Mouse (Mus musculus): ENCODE results near the gene Rfx3. TPM values are rescaled to one million over a fixed set of nuclear protein-coding genes. Genes with fewer than 3 reads are reported as not detected.

The Rfx3 gene
- total RNA-seq, 2 experiments from 2014 or later = 5.5 to 5.9 TPM

DNA sequence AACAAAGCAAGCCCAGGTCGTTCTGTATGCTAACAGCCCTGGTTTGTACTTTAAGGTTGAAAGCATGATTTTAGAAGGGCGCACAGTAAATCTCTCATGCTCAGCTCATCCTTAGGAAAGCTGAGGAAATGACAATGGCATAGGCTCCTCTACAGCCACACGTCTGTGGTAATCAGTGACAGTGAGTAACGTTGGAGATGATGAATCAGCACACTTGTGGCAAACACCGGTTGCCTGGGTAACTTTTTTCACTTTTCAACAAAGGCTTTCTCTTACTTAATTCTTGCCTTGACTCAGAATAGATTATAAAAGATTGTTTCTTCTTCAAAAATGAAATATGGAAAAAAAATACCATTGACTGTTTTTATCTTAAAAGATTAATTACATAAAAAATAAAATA, 104.0 kb downstream of the Rfx3 start:
- DNase-seq = no peak
- intact Hi-C loops (cut with DNase I) = no loop called here

DNA sequence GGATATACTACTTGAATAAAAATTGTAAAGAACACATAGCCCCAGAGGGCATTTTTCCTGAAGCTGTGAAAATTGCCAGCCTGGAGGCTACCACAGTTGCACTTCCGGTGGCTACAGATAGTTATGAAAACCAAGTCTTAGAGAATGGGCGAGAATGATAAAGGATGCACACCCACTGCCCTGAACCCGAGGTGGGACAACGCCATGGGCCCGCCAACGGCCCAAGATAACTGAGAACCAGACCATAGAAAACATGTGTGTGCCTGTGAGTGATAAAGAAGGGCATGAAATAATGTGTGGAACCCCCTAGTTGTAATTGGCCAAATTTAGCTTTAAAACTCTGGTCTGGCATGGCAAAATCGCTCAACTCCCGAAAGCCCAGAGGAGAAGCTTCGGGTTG, 105.0 kb downstream of the Rfx3 start:
- intact Hi-C loops (cut with DNase I) = no loop called here
- no peak for DNase-seq

DNA sequence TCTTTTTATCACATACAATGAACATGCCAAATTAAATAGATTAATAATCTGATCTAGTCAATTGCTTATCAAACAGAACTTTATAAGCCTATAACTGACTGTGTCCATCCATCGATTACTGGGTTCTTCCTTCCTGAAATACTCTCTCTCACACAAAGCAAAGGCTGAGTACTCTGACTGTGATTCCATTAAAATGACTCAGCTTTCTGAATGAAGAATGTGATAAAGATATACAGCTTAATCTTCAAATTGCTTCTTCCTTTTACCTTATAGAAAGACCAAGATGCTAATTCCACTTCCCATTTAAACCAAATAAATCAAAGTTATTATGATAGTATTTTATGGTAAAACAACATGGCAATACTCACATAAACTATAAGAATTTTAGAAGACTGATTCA, 105.8 kb downstream of the Rfx3 start:
- intact Hi-C loops (cut with DNase I) = no loop called here
- no peak for DNase-seq

DNA sequence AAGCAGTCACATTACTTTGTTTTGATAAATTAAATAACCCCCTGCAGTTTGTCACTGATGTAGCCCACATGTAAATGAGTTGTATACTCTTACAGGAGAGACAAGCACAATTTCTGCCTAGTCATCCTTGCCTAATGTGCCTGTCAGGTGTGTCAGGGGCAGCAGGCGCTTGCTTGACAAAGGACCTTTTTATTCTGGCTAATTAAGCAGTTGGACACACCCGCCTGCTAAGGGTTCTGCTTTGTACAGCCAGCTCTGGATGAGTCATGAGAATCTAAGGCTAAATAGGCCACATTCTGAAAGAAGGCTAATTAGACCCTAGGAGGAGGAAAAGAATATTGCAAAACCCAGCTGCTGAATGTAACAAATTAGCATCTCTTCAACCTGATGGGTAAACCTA, 106.3 kb downstream of the Rfx3 start:
- intact Hi-C loops (cut with DNase I) = no loop called here
- no peak for DNase-seq

DNA sequence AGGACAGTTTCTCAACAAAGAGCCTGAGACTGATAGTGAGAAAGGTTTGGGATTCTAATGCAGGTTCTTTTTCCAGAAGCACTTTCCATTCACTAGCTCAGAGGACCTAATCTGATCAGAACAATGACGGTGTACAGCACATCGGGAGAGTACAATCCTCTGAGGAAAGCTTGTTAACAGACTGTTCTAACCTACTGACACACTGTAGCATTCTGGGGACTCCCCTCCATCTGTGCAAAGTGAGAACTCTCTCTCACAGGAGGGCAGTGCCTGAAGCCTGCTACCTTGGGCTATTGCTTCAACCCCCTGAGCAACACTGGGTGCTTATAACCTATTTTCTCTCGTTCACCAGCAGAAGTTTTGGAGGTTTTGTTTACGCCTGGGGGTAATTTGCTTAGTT, 106.8 kb downstream of the Rfx3 start:
- intact Hi-C loops (cut with DNase I) = no loop called here

DNA sequence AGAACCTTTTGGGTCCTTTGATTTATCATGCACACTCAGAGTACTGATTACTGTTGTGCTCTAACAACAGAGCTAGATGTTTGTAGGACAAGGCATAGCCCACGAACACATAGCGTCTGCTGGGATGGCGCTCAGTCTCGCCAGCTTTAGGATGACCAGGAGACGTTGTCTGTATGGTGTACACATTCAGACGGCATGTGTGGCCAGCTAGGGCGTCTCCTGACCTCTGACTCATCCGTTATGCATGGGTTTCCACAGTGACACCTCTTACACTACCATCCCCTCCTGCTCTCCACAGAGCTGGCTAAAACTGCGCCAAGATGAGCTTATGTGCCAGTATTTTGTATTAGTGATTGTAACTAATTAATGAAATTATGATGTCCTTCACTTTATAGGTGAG, 108.4 kb downstream of the Rfx3 start:
- intact Hi-C loops (cut with DNase I) = no loop called here
- DNase-seq = no peak

More for the DNA sequence above, 106.8 kb downstream of the Rfx3 start:
- no peak for DNase-seq

DNA sequence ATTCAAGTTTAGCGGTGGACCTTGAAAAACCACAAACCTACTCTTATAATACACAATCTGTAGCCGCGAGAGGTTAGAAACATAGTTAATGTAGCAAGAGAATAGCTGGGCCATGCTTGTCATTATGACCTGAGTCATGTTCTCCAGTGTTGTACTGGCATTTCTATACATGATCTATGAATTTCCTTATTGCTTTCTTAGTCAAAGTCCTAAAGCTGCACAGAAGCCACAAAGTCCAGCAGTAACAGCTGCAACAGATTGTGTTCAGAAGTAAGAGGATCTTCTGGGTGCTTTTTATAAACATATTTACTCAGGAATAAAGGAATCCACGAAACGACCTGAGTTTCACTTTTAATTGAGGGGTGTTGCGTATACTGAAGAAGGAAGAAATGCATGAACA, 109.3 kb downstream of the Rfx3 start:
- DNase-seq = no peak
- intact Hi-C loops (cut with DNase I) = no loop called here

DNA sequence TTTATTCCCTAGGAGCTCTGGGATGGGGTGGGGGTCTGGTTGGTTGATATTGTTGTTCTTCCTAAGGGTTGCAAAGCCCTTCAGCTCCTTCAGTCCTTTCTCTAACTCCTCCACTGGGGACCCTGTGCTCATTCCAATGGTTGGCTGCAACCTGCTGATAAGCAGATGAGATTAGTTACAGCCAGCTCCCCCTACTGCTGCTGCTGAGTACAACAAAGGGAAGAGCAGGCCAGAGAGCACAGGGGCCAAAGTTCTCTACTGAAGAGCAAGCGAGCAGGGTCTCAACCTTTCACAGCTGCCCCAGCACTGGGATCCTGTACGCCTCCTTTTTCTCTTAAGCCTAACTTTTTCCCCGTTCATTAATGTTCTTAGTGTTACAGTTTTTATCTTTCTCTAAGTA, 126.4 kb downstream of the Rfx3 start:
- DNase-seq = no peak
- intact Hi-C loops (cut with DNase I) = no loop called here

DNA sequence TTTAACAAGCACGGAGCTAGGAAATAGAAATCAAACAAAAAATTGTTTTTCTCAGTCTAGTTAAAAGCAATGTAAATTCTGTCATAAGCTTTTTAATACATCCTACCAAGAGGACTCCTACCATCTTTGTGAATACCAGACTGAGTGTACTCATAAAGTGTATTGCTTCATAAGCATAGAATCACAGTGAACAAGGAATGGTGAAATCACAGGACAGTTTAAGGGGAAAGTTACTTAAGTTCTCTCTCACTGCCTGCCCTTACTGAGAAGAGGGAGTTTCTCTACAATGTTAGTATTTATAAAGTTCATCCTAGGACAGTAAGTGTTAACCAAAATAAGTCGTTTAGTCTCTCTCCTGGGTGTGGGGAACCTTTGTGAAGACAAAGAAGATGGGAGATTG, 133.5 kb downstream of the Rfx3 start:
- intact Hi-C loops (cut with DNase I) = no loop called here
- no peak for DNase-seq

DNA sequence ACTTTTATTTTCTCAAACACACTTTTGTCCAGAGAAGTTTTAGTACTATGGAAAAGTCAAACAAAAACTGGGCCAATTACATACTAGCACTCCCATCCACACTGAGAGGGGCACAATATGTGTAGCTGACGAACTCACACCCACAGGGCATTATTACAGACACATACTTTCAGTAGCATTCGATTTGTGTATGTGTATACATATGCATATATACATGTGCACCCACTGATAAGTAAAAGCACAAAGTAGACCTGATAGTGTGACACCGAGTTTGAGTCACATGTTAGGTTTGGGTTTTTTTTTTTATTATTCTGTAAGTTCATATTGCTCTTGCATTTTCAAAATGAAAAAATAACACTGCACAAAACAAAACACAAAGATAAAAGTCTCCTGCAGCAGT, 140.2 kb downstream of the Rfx3 start:
- intact Hi-C loops (cut with DNase I) = no loop called here
- DNase-seq = no peak

DNA sequence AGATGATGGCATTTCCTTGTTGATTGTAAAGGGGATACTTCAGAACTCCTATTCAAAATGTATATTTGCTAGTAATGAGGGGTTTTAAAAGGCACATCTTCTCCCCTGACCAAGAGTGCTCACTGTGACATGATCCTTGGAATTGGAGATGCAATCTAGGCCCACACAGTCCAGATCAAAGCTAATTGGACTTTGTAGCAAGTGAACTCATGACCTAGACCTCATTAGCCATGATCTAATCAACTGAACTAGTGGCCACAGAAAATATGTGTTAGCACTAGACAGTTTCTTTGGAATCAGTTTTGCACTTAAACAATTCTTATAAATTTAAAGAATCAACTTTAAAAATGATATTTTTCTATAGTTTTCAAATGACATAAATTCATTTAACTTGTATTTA, 151.3 kb downstream of the Rfx3 start:
- intact Hi-C loops (cut with DNase I) = no loop called here
- DNase-seq = no peak

DNA sequence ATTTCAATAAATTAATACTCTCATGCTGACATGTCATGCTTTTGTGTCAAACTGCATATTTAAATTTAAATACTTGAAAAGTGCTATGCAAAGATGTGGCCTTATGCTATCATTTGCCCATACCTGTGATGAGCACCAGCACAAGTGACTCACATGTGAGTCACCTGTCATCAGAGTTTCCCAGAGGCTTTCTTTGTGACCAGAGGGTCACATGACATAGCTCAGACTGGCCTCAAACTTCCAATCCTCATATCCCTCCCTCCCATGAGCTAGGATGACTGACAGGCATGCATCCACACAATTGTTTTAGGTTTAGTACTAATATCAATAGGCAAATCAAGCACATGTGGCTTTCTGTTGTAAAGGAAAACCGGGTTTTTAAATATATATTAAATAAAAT, 162.0 kb downstream of the Rfx3 start:
- no peak for DNase-seq
- intact Hi-C loops (cut with DNase I) = no loop called here

DNA sequence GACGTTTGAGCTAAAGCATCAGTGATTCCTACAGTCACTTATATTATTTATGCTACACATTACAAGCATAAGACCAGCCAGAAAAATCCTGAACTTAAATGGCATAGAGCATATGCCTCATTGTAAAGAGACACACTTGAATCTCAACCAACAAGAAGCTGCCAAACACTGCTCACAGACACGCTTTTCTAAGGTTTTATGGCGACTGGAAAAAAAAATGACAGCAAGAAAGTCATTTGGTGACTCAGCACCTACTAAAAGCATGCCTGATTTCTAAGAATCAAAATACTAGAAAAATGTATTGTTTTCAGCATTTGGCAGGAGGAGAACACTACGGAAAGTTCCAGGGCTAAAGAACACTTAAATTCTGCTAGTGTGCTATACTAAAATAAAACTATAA, 163.9 kb downstream of the Rfx3 start:
- intact Hi-C loops (cut with DNase I) = no loop called here
- no peak for DNase-seq

DNA sequence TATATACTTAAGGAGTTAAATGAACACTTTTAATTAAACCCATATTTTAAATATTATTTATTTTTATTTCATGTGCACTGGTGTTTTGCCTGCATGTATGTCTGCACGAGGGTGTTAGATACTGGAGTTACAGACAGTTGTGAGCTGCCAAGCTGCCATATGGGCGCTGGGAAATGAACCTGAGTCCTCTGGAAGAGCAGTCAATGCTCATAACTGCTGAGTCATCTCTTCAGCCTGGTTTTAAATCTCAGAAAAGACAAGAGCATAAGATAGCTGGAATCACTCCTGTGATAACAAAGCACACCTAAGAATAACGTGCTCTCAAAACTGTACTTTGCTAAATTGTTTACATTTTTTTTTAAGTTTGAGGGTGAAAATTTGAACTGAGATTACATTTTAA, 172.3 kb downstream of the Rfx3 start:
- intact Hi-C loops (cut with DNase I) = no loop called here
- DNase-seq = no peak

DNA sequence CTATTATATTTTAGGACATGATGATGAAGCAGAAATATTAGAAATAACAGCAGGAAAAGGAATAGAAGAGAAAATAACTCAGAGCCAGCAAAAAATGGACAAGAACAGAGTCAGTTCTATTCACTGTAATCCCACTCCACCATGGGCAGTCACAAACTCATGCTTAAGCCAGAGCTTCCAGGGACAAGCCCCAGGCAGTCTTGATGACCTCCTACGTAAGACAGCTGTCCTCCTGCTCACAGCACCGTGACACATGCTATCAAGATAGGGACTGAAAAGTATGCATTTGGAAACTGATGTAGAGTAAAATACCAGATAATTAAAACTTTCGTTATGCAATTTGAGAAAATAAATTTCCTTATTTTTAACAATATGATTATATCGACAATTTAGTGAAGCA, 172.9 kb downstream of the Rfx3 start:
- no peak for DNase-seq
- intact Hi-C loops (cut with DNase I) = no loop called here

DNA sequence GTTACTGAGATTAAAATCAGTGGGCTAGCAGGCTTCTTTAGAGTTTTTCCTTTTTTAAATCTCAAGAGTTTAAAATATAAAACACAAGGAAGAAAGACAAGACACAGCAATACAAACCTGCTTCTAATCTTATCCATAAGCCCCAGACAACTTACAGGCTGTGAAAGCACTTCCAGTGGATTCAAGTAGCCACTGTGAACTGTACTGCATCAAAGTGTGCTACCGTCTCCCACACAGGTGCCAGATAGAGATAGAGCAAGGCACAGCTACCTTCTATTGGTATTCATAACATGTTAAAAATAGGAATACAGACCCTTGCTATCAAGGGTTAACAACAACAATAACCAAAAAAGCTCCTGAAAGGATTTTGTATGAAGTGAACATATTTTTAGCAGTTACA, 178.5 kb downstream of the Rfx3 start:
- DNase-seq = no peak
- intact Hi-C loops (cut with DNase I) = no loop called here

DNA sequence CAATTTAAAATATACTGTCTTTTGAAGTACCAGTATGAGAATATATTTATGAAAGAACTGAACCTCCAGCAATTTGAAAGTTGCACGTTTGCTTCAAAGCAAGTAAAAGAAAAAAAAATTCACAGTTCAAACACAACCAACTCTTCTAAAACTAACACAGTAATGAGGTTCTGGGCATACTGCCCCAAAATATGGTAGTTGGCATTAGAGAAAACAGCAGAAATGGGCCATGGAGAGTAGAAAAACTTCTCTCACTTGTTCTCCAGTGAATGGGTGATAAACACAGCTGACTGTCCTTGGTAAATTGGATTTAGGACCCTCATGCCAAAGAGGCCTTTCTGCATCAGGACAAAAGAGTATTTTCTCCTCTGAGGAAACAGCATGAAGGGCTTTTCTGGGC, 182.7 kb downstream of the Rfx3 start:
- no peak for DNase-seq
- intact Hi-C loops (cut with DNase I) = no loop called here

DNA sequence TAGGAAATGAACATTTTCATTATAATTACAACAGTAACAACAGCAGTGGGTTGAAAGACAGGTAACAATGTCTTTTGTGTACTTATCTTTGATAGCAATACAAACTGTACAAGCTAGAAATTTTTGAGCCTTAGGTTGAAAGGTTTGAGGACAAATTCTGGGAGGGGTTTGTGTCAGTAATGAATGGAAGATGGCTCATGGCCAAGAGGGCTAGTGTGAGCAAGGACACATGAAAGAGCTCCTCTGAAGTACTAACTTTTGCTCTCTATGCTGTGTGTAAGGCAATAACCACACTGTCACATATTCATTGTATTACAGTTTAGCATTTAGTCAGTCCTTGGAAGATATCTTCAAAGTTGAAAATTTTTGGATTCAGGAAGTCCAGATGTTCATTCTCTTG, 193.3 kb downstream of the Rfx3 start:
- DNase-seq = no peak
- intact Hi-C loops (cut with DNase I) = no loop called here

DNA sequence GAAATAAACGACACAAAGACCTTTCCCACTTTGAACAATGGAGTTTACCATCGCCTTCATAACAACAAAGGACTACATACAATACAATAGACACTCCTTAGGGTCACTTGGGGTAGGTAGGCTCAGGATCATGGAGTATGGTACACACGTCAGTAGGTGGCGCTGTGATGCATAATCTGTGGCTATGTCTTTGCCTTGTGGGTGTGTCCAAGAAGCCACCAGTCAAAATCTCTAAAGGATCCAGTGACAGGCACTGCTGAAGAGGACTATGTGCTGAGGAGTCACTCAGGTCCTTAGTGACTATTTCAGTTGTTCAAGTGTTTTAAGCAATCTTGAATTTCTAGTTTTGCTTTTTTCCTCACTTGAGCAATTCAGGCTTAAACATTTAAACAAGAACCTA, 230.9 kb downstream of the Rfx3 start:
- intact Hi-C loops (cut with DNase I) = no loop called here
- DNase-seq = peak; percentile 5 to 14

DNA sequence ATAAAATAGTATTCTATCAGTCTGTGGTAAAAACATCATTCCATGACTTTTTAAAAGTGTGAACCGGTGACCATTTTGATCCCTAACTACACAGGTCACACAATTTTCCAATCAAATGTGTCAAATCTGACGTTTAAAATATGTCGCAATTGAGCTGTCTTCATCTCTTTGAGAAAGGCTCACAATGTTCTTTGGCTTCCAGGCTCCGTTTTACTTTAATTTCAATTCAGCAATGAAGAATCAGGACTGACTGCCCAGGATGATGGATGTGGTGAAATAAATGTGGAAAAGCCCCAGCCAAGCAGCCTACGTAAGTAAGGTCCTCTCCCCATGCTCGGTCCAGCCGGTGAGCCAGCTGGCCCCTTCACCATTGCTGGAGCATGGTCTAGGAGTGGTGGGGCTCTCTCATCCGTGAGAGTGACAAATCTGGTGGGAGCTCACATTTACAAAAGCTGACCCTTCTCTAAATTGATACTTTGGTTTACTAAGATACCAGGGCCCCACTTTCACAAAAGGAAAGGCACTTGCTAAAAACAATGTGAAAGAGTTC, 240.2 kb downstream of the Rfx3 start:
- no peak for DNase-seq

DNA sequence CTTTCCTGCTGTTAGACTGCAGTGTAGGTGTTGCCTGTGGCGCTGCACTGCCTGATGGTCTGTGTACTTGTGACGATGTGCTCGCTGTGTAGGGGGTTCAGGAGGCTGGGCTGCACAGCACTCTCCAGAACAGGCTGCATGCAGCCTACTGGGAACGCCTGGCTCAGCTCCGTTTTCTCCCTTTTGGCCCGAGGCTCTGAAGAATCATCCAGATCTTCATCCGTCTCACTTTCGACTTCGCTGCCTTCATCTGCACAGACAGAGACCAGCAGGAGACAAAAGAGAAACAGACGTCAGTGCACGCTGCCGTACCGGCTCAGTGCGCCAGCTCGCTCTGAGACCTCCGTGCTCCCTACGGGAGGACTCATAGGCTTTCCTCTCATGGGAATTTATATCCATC, 242.5 kb downstream of the Rfx3 start:
- intact Hi-C loops (cut with DNase I) = no loop called here
- DNase-seq = no peak

More for the DNA sequence above, 240.2 kb downstream of the Rfx3 start:
- intact Hi-C loops (cut with DNase I) = no loop called here

DNA sequence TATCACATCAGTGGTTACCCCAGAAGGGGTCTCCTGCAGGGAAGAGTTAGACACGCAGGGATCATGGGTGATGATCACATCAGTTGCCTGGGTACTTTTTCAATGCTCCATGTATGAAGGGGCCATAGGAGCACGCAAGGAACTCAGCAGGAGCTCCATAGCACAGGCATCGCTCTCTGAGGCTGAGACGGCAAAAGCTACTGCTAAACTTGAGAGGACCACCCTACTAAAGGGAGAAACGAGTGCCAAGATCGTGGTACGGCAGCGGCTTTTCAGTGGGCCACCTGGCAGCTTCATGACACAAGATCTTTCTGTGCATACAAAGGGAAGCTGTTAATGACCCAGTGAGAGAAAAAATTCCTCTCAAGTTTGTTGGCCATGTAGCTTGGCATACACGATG, 250.7 kb downstream of the Rfx3 start:
- no peak for DNase-seq
- intact Hi-C loops (cut with DNase I) = no loop called here

DNA sequence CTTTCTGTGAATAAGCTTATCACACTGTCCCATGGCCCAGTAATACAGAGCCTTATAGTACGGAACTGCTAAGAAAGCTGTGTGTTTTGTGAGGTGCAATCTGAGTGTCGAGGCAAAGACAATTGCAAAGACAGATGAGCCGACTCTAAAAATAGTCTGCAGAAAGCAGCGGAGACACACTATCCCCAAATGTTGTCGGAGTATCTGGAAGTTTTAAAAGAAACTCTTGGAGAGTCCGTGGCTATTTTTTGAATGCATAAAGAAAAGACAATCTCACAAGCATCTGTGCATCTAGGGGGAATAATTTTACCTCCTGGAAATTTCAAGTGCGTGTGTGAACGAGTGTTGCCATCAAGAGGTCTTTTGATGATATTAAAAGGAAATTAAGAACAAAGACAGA, 251.6 kb downstream of the Rfx3 start:
- intact Hi-C loops (cut with DNase I) = no loop called here
- no peak for DNase-seq

DNA sequence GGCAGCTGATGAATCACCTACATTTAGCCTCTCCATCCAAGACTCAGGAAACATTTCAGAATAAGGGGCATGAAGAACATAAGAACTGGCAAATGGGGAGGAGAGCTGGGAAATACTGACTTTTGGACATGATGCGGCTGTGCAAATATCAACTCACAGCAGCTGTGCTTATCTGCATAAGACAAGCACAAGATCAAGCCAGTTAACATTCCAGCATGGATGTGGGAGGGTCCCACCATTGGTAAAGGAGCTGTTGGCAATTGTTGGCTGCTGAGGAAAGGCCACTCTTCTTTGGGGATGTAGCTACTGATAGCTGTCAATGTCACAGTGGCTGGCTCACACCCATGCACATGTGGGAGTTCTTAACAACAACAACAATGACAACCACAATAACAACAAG, 263.7 kb downstream of the Rfx3 start:
- no peak for DNase-seq
- intact Hi-C loops (cut with DNase I) = no loop called here
